In the genomic region with DNA sequence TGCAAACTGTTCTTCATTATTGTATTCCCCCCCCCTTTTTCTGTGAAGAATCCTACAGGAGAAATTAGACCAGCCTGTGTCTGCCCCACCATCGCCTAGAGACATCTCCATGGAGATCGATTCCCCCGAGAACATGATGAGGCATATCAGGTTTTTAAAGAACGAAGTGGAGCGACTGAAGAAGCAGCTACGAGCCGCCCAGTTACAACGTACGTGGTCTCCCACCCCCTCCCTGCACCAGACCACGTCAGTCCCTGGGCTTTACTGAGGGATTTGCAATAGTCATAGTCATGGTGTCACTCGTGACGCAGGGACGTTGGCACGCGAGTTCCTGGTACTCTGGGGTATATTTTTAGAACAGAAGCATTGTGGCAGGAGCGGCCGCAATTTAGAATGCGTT, we compare ENCODE assay signal across 11 mouse cellular contexts. TPM values are rescaled to one million over a fixed set of nuclear protein-coding genes. Genes with fewer than 3 reads are reported as not detected.
DNase-seq lines count a peak whose midpoint lies in the region; ATAC-seq and TF ChIP-seq lines count a peak whose summit lies in the region.
"Had no signal": no experiment of that assay in that cellular context is flagged by ENCODE, and none has a peak within 500 bp of the region (broad histone marks: within the 10 kb centered on the region; RNA-seq: fewer than 3 reads in every experiment).

No protein-coding gene starts in this region.

- 68% methylated on average over 18 of the region's 18 CpGs for WGBS in kidney, embryonic 16.5 days
- WGBS in heart, embryonic 15.5 days, result 45% methylated on average over 18 of the region's 18 CpGs
- 84% methylated on average over 18 of the region's 18 CpGs for WGBS in stomach, postnatal 0 days

- peaks cover 30% of the 10 kb centered on the region for H3K36me3 ChIP-seq in kidney, embryonic 16.5 days (ENCODE audit: insufficient read depth, low read length)
- peaks cover 31% of the 10 kb centered on the region for H3K36me3 ChIP-seq in heart, embryonic 15.5 days
- H3K36me3 ChIP-seq in stomach, postnatal 0 days (ENCODE audit: control insufficient read depth, insufficient read depth, low read length), result peaks cover 16% of the 10 kb centered on the region

- no peak for TF ChIP-seq CTCF in stomach, postnatal 0 days (IDR thresholded peaks at IDR 0.05; ENCODE audit: low read depth)

- no peak for DNase-seq in kidney, adult 9 months
- DNase-seq in layer of hippocampus, adult 8-10 months (ENCODE audit: low spot score in 2 of 2), result peak; percentile 63 to 67
- DNase-seq in right cerebral cortex, postnatal 10 days (ENCODE audit: low spot score in 2 of 2), result peak; percentile 83 to 87
- DNase-seq in adrenal gland, postnatal 36 days, result no peak
- DNase-seq in urinary bladder, postnatal 10 days (ENCODE audit: low spot score), result no peak
- no peak for DNase-seq in stomach, postnatal 0 days (ENCODE audit: low spot score)
- DNase-seq: adrenal gland, postnatal 25 days had no signal

- ATAC-seq in kidney, embryonic 16.5 days (ENCODE audit: low FRiP score, low TSS enrichment), result no peak
- ATAC-seq in heart, embryonic 15.5 days (replicated peaks; ENCODE audit: insufficient number of reproducible peaks, insufficient read depth, low FRiP score, low read depth), result peak; percentile 69; the same call in 1 of the 2 replicates
- no peak for ATAC-seq in stomach, postnatal 0 days (ENCODE audit: low FRiP score, low TSS enrichment)

- no peak for TF ChIP-seq EP300 in stomach, postnatal 0 days (optimal IDR thresholded peaks at IDR 0.05)

- peak overlapping the region; percentile 53; the same call in 1 of the 2 replicates for H3K27ac ChIP-seq in kidney, embryonic 16.5 days (ENCODE audit: low read length)
- peak overlapping the region; percentile 52 for H3K27ac ChIP-seq in heart, embryonic 15.5 days
- no peak overlapping the region for H3K27ac ChIP-seq in stomach, postnatal 0 days (replicated peaks)

- no peak overlapping the region for H3K4me3 ChIP-seq in kidney, embryonic 16.5 days (ENCODE audit: low read length)
- no peak overlapping the region for H3K4me3 ChIP-seq in heart, embryonic 15.5 days
- no peak overlapping the region for H3K4me3 ChIP-seq in stomach, postnatal 0 days (ENCODE audit: low read depth, low read length)

- H3K4me1 ChIP-seq in kidney, embryonic 16.5 days (ENCODE audit: insufficient read depth, low read length), result peaks cover 32% of the 10 kb centered on the region
- H3K4me1 ChIP-seq in heart, embryonic 15.5 days (replicated peaks), result peaks cover 50% of the 10 kb centered on the region
- no peaks in the 10 kb centered on the region for H3K4me1 ChIP-seq in stomach, postnatal 0 days (replicated peaks; ENCODE audit: control insufficient read depth, insufficient read depth)

- H3K9me3 ChIP-seq in kidney, embryonic 16.5 days (ENCODE audit: low read length), result no peaks in the 10 kb centered on the region
- H3K9me3 ChIP-seq in heart, embryonic 15.5 days (replicated peaks), result no peaks in the 10 kb centered on the region
- no peaks in the 10 kb centered on the region for H3K9me3 ChIP-seq in stomach, postnatal 0 days (ENCODE audit: control insufficient read depth, low read length)
- H3K9me3 ChIP-seq: G1E had no signal

- H3K4me2 ChIP-seq in kidney, embryonic 16.5 days (replicated peaks; ENCODE audit: low read depth, low read length), result no peak overlapping the region
- H3K4me2 ChIP-seq in heart, embryonic 15.5 days, result peak overlapping the region; percentile 19; the same call in 1 of the 2 replicates
- H3K4me2 ChIP-seq in stomach, postnatal 0 days (replicated peaks; ENCODE audit: low read depth), result no peak overlapping the region

- H3K9ac ChIP-seq in kidney, embryonic 16.5 days (replicated peaks; ENCODE audit: low read length), result no peak overlapping the region
- H3K9ac ChIP-seq in heart, embryonic 15.5 days, result no peak overlapping the region
- H3K9ac ChIP-seq in stomach, postnatal 0 days (ENCODE audit: low read length), result no peak overlapping the region

- no peaks in the 10 kb centered on the region for H3K27me3 ChIP-seq in kidney, embryonic 16.5 days (ENCODE audit: insufficient read depth, low read length)
- H3K27me3 ChIP-seq in heart, embryonic 15.5 days, result no peaks in the 10 kb centered on the region
- H3K27me3 ChIP-seq in stomach, postnatal 0 days (ENCODE audit: control insufficient read depth, insufficient read depth, low read length), result no peaks in the 10 kb centered on the region

RNA-seq across cellular contexts. Expression of a gene that starts 35.4 kb away (rescaled TPM):
- 4.9 and 7.5 TPM in 2 replicates for polyA plus RNA-seq in kidney, embryonic 16.5 days (2015; fragmentation: Nextera tagmentation; extraction: Ambion mirVana)
- 0.76 and 0.98 TPM in 2 replicates for polyA plus RNA-seq in heart, embryonic 15.5 days (2015; fragmentation: Nextera tagmentation; extraction: Ambion mirVana)
- total RNA-seq in layer of hippocampus, adult 8-10 months (2022), result not detected
- not detected for total RNA-seq in adrenal gland, postnatal 36 days (2021)
- 1.5 and 1.6 TPM in 2 replicates for polyA plus RNA-seq in stomach, postnatal 0 days (2015; fragmentation: Nextera tagmentation; extraction: Ambion mirVana)
- total RNA-seq: adrenal gland, postnatal 25 days; granulocyte monocyte progenitor cell, adult 5-6 weeks had no signal
- polyA plus RNA-seq: G1E had no signal

Comparison
In these comparisons a context has a peak if more than half of its experiments do, and no peak if none do; other contexts are left out.
1. DNase-seq: peak in layer of hippocampus, adult 8-10 months (2 of 2) and right cerebral cortex, postnatal 10 days (2 of 2); none in kidney, adult 9 months (single experiment), adrenal gland, postnatal 36 days (0 of 2), urinary bladder, postnatal 10 days (single experiment) and stomach, postnatal 0 days (single experiment).